Mouse (Mus musculus): ENCODE results near the gene Fbln2. TPM values are rescaled to one million over a fixed set of nuclear protein-coding genes. Genes with fewer than 3 reads are reported as not detected.

Fbln2 gene
- polyA plus RNA-seq, 1 experiment from 2014 or later = 33.7 TPM

DNA sequence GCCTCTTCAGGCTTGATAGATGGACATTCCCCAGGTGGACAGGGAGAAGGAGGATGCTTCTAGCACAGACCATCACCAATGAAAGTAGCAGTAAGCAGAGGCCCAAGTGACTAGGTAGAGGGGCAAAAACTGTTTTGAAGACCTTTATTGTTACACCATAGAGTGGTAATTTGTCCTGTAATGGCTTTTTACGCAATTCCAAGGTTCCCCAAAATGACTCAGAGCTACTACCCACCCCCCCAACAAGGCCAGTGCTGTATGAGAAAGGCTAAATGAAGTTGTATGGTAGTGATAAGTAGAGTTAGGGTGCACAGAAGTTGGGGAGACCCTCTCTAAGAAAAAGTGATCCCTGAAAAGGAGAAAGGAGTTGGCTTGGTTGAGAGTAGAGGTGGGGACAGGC, 35.1 kb downstream of the Fbln2 start:
- 87% methylated on average over 1 of the region's 1 CpGs for WGBS
- no peak for ATAC-seq (ENCODE audit: low FRiP score)
- no peaks in the 10 kb centered on the region for H3K36me3 ChIP-seq
- no peaks in the 10 kb centered on the region for H3K27me3 ChIP-seq (replicated peaks)
- H3K4me2 ChIP-seq = no peak overlapping the region
- peaks cover 19% of the 10 kb centered on the region for H3K4me1 ChIP-seq
- H3K9me3 ChIP-seq (replicated peaks) = no peaks in the 10 kb centered on the region
- H3K27ac ChIP-seq (replicated peaks) = no peak overlapping the region
- no peak overlapping the region for H3K4me3 ChIP-seq (replicated peaks)
- no peak overlapping the region for H3K9ac ChIP-seq (replicated peaks)

DNA sequence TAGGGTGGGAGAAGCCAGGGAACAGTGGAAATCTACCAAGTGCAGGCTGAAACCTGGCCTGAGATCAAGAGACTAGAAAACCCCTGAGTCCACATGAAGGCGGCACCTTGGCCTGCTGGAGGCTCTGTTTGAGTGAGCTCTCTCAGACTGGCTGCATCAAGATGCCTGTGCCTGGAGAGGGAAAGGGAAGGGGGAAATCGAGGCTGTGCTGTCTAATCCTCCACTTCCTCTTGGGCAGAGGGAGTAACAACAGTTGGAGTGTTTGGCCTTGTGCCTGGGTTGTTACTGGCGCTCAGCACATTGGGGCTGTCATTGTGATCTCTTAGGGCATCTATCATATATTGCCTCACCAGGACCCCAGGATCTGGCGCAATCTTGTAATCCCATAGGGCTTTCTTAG, 36.4 kb downstream of the Fbln2 start:
- Histone ChIP-seq H3K4me3 (replicated peaks) (no peak overlapping the region), H3K4me1 (peaks cover 19% of the 10 kb centered on the region), H3K27me3 (replicated peaks) (no peaks in the 10 kb centered on the region), H3K27ac (replicated peaks) (no peak overlapping the region), H3K36me3 (no peaks in the 10 kb centered on the region), H3K9me3 (replicated peaks) (no peaks in the 10 kb centered on the region), H3K4me2 (no peak overlapping the region), H3K9ac (replicated peaks) (no peak overlapping the region)
- ATAC-seq (ENCODE audit: low FRiP score) = no peak
- WGBS = 80% methylated on average over 4 of the region's 4 CpGs

DNA sequence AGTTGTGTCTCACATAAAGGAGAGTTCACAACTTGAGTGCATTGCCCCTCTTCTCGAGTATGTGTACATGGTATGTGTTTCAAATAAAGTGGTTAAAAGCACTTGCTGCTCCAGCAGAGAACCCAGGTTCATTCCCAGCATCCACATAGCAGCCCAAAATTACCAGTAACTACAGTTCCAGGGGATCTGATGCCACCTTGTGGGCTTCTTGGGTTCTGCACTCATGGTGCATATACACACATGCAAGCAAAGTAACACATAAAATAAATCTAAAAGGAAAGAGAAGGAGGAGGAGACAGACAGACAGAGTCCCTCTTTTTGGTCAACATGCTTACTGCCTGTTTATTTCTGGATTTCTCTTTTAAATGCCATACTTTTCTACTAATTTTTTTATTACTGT, 37.5 kb downstream of the Fbln2 start:
- no peak overlapping the region for H3K4me3 ChIP-seq (replicated peaks)
- no peaks in the 10 kb centered on the region for H3K9me3 ChIP-seq (replicated peaks)
- H3K27me3 ChIP-seq (replicated peaks) = no peaks in the 10 kb centered on the region
- 83% methylated on average over 1 of the region's 1 CpGs for WGBS
- no peak for ATAC-seq (ENCODE audit: low FRiP score)
- H3K27ac ChIP-seq (replicated peaks) = no peak overlapping the region
- no peak overlapping the region for H3K9ac ChIP-seq (replicated peaks)
- H3K36me3 ChIP-seq = no peaks in the 10 kb centered on the region
- H3K4me2 ChIP-seq = no peak overlapping the region
- H3K4me1 ChIP-seq = peaks cover 9% of the 10 kb centered on the region

DNA sequence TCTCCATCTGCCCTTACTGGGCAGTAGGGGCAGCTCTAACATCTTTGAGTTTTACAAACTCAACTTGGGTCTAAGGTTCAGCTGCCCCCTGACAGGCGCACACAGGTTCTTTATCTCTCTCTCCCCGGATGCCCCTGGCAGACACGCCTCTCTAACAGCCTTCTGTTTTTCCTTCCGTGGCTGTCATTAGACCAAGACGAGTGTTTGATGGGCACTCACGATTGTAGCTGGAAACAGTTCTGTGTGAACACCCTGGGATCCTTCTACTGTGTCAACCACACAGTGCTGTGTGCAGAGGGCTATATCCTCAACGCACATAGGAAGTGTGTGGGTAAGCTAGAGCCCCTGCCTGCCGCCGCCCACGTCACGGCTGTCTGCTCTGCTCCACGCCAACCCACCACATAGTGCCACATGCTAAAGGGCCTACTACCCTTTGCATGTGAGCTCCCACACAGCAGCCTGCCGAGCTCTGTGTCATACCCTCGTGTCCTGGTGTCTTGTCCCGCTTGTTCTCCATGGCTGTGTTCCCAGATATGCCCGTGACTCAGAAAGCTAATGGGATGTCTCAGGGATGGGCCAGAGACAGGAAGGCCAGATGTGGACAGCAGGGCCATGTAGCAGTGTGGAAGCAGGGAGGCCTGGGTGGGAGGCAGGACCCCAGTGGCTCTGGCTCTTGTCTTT, 47.3 kb downstream of the Fbln2 start:
- Histone ChIP-seq H3K27ac (replicated peaks) (no peak overlapping the region), H3K4me3 (replicated peaks) (no peak overlapping the region), H3K4me1 (peaks cover 10% of the 10 kb centered on the region), H3K4me2 (no peak overlapping the region), H3K9ac (replicated peaks) (no peak overlapping the region), H3K9me3 (replicated peaks) (no peaks in the 10 kb centered on the region), H3K36me3 (no peaks in the 10 kb centered on the region), H3K27me3 (replicated peaks) (no peaks in the 10 kb centered on the region)
- no peak for ATAC-seq (ENCODE audit: low FRiP score)
- 79% methylated on average over 16 of the region's 16 CpGs for WGBS

DNA sequence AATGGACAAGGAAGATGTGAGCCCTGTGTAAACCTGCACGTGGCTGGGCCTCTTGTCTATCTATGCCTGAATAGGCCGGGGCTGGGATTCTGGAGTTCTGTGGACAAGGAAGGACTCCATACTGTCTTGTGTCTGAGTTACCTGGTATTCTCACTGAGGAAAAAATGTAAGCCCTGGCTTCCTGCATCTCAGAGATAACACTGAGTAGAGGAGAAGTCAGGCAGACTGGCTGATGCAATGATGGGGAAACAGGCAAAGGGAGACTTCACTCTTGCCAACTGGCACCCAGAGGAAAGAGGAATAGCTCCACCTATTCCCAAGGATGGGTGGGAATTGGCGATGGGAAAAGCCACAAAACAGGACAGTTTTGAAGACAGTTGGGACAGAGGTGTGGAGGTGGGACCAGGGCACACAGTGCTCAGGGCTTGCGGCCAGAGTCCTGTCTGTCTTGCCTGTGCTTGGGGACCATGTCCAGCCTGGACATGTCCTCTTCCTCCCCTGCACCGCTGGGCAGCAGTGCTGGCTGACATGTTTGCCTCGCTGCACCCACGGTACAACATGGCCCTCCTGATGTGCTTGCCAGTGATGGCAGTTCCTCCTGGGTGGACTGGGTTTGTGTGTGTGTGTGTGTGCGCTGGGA, 48.2 kb downstream of the Fbln2 start:
- no peak overlapping the region for H3K4me3 ChIP-seq (replicated peaks)

DNA sequence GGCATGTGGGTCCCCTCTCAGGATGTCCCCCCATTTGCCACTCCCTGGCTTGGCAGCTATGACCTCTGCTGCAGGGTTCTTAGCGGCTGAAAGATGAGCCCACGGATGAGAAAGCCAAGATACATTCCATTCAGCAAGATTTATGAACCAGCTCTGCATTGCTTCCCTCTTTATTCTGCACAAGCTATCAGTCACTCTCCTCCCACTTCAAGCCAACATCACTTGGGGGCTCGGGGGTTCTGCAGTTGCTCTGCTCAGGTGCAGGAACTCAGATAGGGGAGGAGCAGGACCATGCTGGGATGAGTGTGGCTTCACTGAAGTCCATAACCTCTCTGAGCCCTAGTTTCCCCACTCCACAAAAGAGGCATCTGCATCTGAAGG, 48.7 kb downstream of the Fbln2 start:
- Histone ChIP-seq H3K4me3 (replicated peaks) (no peak overlapping the region), H3K9ac (replicated peaks) (no peak overlapping the region), H3K9me3 (replicated peaks) (no peaks in the 10 kb centered on the region), H3K36me3 (no peaks in the 10 kb centered on the region), H3K27ac (replicated peaks) (no peak overlapping the region), H3K27me3 (replicated peaks) (no peaks in the 10 kb centered on the region), H3K4me2 (no peak overlapping the region), H3K4me1 (peaks cover 15% of the 10 kb centered on the region)
- 18% methylated on average over 3 of the region's 3 CpGs for WGBS
- ATAC-seq (ENCODE audit: low FRiP score) = no peak

More for the DNA sequence above, 48.2 kb downstream of the Fbln2 start:
- Histone ChIP-seq H3K36me3 (no peaks in the 10 kb centered on the region), H3K9ac (replicated peaks) (no peak overlapping the region), H3K4me2 (no peak overlapping the region), H3K27ac (replicated peaks) (no peak overlapping the region), H3K9me3 (replicated peaks) (no peaks in the 10 kb centered on the region), H3K4me1 (peaks cover 11% of the 10 kb centered on the region), H3K27me3 (replicated peaks) (no peaks in the 10 kb centered on the region)
- WGBS = 72% methylated on average over 8 of the region's 8 CpGs
- no peak for ATAC-seq (ENCODE audit: low FRiP score)

DNA sequence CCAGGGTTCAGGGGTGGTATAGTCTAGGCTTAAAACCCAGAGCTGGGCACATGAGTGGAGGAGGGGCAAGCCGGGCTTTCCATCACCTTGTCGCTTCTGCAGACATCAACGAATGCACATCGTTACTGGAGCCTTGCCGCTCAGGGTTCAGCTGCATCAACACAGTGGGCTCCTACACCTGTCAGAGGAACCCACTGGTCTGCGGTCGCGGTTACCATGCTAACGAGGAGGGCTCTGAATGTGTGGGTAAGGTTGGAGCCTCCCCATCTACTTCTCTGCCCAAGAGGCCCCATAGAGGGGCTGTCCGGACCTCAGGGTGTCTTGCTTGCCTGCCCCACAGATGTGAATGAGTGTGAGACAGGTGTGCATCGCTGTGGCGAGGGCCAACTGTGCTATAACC, 53.4 kb downstream of the Fbln2 start:
- H3K4me3 ChIP-seq (replicated peaks) = no peak overlapping the region
- H3K36me3 ChIP-seq = no peaks in the 10 kb centered on the region
- H3K4me1 ChIP-seq = peaks cover 17% of the 10 kb centered on the region
- H3K4me2 ChIP-seq = no peak overlapping the region
- 79% methylated on average over 12 of the region's 12 CpGs for WGBS
- no peaks in the 10 kb centered on the region for H3K9me3 ChIP-seq (replicated peaks)
- no peak overlapping the region for H3K27ac ChIP-seq (replicated peaks)
- no peak for ATAC-seq (ENCODE audit: low FRiP score)
- H3K27me3 ChIP-seq (replicated peaks) = no peaks in the 10 kb centered on the region
- H3K9ac ChIP-seq (replicated peaks) = no peak overlapping the region

DNA sequence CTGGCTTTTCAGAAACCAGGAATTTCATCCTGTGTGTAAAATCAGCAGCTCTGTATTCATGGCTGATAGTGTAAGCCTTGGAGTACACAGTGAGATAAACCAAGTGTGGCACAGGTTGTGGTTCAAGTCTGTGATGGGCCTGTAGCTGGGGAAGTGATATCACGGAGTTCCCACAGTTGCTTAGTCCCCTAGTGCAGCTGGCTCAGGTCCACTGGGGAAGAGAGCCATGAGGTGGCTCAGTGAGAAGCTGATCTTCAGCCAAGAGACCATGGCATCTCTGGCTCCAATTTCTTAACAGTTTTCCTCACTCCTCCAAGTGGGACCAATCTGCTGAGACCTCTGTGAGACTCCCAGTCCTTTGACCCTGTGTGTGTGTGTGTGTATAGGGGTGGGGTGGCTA, 54.4 kb downstream of the Fbln2 start:
- no peak for ATAC-seq (ENCODE audit: low FRiP score)
- H3K27ac ChIP-seq (replicated peaks) = no peak overlapping the region
- no peaks in the 10 kb centered on the region for H3K36me3 ChIP-seq
- H3K9ac ChIP-seq (replicated peaks) = no peak overlapping the region
- no peaks in the 10 kb centered on the region for H3K27me3 ChIP-seq (replicated peaks)
- H3K4me2 ChIP-seq = no peak overlapping the region
- H3K4me3 ChIP-seq (replicated peaks) = no peak overlapping the region
- H3K9me3 ChIP-seq (replicated peaks) = no peaks in the 10 kb centered on the region
- 64% methylated on average over 1 of the region's 1 CpGs for WGBS
- H3K4me1 ChIP-seq = peaks cover 8% of the 10 kb centered on the region; the same call in 1 of the 2 replicates

DNA sequence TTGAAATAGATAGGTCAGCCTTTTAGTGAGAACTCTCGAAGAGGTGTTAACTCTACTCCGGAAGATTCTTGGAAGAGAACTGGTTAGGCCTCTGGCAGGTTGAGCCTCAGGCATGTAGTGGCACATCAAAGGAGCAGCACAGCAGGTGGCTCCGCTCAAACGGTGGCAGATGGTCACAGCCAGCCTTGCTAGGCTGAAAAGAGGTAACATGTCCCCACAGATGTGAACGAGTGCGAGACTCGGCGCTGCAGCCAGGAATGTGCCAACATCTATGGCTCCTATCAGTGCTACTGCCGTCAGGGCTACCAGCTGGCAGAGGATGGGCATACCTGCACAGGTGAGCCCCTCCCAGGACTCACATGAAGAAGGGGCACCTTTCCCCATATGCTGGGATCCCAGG, 56.1 kb downstream of the Fbln2 start:
- Histone ChIP-seq H3K27ac (replicated peaks) (no peak overlapping the region), H3K4me1 (peaks cover 8% of the 10 kb centered on the region; the same call in 1 of the 2 replicates), H3K36me3 (no peaks in the 10 kb centered on the region), H3K9me3 (replicated peaks) (no peaks in the 10 kb centered on the region), H3K9ac (replicated peaks) (no peak overlapping the region), H3K27me3 (replicated peaks) (no peaks in the 10 kb centered on the region), H3K4me2 (no peak overlapping the region), H3K4me3 (replicated peaks) (no peak overlapping the region)
- 50% methylated on average over 9 of the region's 9 CpGs for WGBS
- ATAC-seq (ENCODE audit: low FRiP score) = no peak

DNA sequence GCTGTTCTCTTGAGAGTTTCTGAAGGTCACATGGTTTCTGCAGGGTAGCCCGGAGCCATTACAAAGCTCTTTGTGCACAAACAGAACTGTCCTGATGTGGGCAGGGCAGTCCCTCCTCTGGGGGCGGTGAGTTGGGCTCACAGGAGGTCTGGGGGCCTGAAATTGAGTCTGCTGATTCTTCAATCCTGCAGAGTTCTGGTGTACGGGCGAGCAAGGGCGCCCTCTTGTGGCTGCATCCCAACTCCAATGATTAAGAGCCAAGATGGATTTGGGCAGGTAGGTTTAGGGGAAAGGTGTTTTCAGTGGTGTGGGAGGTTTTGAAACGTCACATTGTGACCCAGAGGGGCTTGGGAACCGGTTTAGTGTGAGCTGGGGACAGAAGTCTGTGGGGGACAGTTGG, 65.3 kb downstream of the Fbln2 start:
- no peak for ATAC-seq (ENCODE audit: low FRiP score)
- H3K4me3 ChIP-seq (replicated peaks) = no peak overlapping the region
- no peak overlapping the region for H3K4me2 ChIP-seq
- under 1% methylated on average over 7 of the region's 7 CpGs for WGBS
- H3K9ac ChIP-seq (replicated peaks) = no peak overlapping the region
- no peaks in the 10 kb centered on the region for H3K36me3 ChIP-seq
- H3K27me3 ChIP-seq (replicated peaks) = no peaks in the 10 kb centered on the region
- no peak overlapping the region for H3K27ac ChIP-seq (replicated peaks)
- H3K4me1 ChIP-seq = peaks cover 2% of the 10 kb centered on the region; the same call in 1 of the 2 replicates
- H3K9me3 ChIP-seq (replicated peaks) = no peaks in the 10 kb centered on the region

DNA sequence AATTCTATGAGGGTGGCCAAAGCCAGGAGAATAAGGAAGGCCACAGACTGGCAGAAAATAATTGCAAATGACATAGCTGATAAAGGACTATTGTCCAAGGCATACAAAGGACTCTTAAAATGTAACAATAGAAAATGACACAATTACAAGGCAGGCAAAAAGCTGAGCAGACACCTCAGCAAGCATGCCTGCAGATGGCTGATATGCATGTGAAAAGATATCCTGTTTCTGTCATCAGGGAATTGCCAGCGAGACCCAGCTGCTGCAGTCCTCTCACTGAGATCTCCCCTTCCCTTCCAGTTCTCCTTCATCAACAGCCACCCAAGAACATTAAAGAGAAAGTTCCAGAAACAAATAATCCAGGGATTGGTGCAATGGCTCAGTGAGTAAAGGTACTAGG, 66.0 kb downstream of the Fbln2 start:
- Histone ChIP-seq H3K4me3 (replicated peaks) (no peak overlapping the region), H3K36me3 (no peaks in the 10 kb centered on the region), H3K27ac (replicated peaks) (no peak overlapping the region), H3K9ac (replicated peaks) (no peak overlapping the region), H3K27me3 (replicated peaks) (no peaks in the 10 kb centered on the region), H3K9me3 (replicated peaks) (no peaks in the 10 kb centered on the region), H3K4me1 (peaks cover 2% of the 10 kb centered on the region; the same call in 1 of the 2 replicates), H3K4me2 (no peak overlapping the region)
- WGBS = 15% methylated on average over 1 of the region's 1 CpGs
- no peak for ATAC-seq (ENCODE audit: low FRiP score)

DNA sequence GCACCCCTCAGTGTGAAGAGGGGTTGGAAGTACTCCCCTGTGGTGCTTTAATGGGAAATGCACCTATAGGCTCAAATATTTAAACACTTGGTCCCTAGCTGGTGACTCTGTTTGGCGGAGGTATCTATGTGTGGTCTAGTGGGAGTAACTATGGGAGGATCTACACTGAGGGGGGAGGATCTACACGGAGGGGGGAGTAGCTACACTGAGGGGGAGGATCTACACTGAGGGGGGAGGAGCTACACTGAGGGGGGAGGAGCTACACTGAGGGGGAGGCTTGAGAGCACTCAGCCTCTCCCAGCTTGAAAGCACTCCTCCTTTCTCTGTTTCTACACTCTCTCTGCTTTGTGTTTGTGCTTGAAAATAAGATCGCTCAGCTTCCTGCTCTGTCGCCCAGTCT, 67.2 kb downstream of the Fbln2 start:
- Histone ChIP-seq H3K9ac (replicated peaks) (no peak overlapping the region), H3K4me1 (peaks cover 7% of the 10 kb centered on the region), H3K9me3 (replicated peaks) (no peaks in the 10 kb centered on the region), H3K4me2 (no peak overlapping the region), H3K36me3 (no peaks in the 10 kb centered on the region), H3K4me3 (replicated peaks) (no peak overlapping the region), H3K27ac (replicated peaks) (no peak overlapping the region), H3K27me3 (replicated peaks) (0 out of 2 replicates have a peak, but pooled peaks cover 5% of the 10 kb centered on the region)
- WGBS = 46% methylated on average over 4 of the region's 4 CpGs
- ATAC-seq (ENCODE audit: low FRiP score) = no peak

Data from neural tube, embryonic 15.5 days (tissue).